Mouse (Mus musculus) MEL (cell line): ENCODE measurements around the gene Renbp. TPM values are rescaled to one million over a fixed set of nuclear protein-coding genes. Genes with fewer than 3 reads are reported as not detected.
A peak's percentile ranks its signal among the peaks of the same experiment; 100 is the strongest.

Experiments
- DNase-seq: peaks from one replicate; pipeline ENCODE4 v3.0.0; 2011; ENCODE audit warnings: low read depth, low spot score
- H3K27ac ChIP-seq: 2 replicates; pipeline ENCODE4 v1.5.1; 2012; ENCODE audit warnings: low read depth, mild to moderate bottlenecking, control low read depth, low read length, moderate library complexity; ENCODE audit not compliant: control insufficient read depth
- H3K27me3 ChIP-seq, 2 experiments: fragments of 150-350 bp in 1 of 2; sonication (generic) in 1 of 2; 2 replicates each; pipeline ENCODE4 v1.6.1; 2012; ENCODE audit warnings: low read length in 2 of 2, mild to moderate bottlenecking in 2 of 2, improper control_type of control experiment in 1 of 2, moderate library complexity in 1 of 2; ENCODE audit not compliant: insufficient read depth in 2 of 2, control insufficient read depth in 1 of 2
- H3K36me3 ChIP-seq, 2 experiments: 2 replicates each; pipeline ENCODE4 v1.6.1; 2012 to 2014; ENCODE audit warnings: low read length in 2 of 2, improper control_type of control experiment in 1 of 2, inconsistent platforms in 1 of 2, mild to moderate bottlenecking in 1 of 2; ENCODE audit not compliant: insufficient read depth in 2 of 2, control insufficient read depth in 1 of 2
- H3K4me1 ChIP-seq, 2 experiments: fragments of 150-350 bp in 1 of 2; sonication (generic) in 1 of 2; 2 replicates each; pipeline ENCODE4 v1.6.1; 2012; ENCODE audit warnings: low read length in 2 of 2, improper control_type of control experiment in 1 of 2, mild to moderate bottlenecking in 1 of 2; ENCODE audit not compliant: insufficient read depth in 2 of 2, control insufficient read depth in 1 of 2
- H3K4me3 ChIP-seq, 2 experiments: fragments of 150-350 bp in 1 of 2; sonication (generic) in 1 of 2; 2 replicates each; pipeline ENCODE4 v1.5.1; 2012; ENCODE audit warnings: low read depth in 2 of 2, low read length in 2 of 2, mild to moderate bottlenecking in 2 of 2, moderate library complexity in 2 of 2, control low read depth in 1 of 2, improper control_type of control experiment in 1 of 2; ENCODE audit not compliant: control insufficient read depth in 1 of 2, insufficient read depth in 1 of 2
- H3K79me2 ChIP-seq: 2 replicates; pipeline ENCODE4 v1.6.1; 2012; ENCODE audit warnings: mild to moderate bottlenecking, low read length, moderate library complexity; ENCODE audit not compliant: control insufficient read depth, poor library complexity, insufficient read depth
- H3K9ac ChIP-seq: 2 replicates; pipeline ENCODE4 v1.6.1; 2012; ENCODE audit warnings: low read depth, mild to moderate bottlenecking, control low read depth, low read length, moderate library complexity; ENCODE audit not compliant: control insufficient read depth, poor library complexity, severe bottlenecking
- H3K9me3 ChIP-seq: fragments of 150-350 bp; sonication (generic); replicated peaks from 2 replicates; pipeline ENCODE4 v1.6.1; 2012; ENCODE audit warnings: mild to moderate bottlenecking, low read length, improper control_type of control experiment, moderate library complexity; ENCODE audit not compliant: insufficient read depth
- BHLHE40 ChIP-seq: IDR thresholded peaks from 2 replicates; pipeline ENCODE4 v1.6.1; 2012; ENCODE audit warnings: low read depth, mild to moderate bottlenecking, inconsistent platforms, low read length, improper control_type of control experiment, borderline replicate concordance
- CHD1 ChIP-seq: IDR thresholded peaks from 2 replicates; pipeline ENCODE4 v1.6.1; 2012; ENCODE audit warnings: low read depth, mild to moderate bottlenecking, inconsistent platforms, low read length, improper control_type of control experiment
- CHD2 ChIP-seq: IDR thresholded peaks from 2 replicates; pipeline ENCODE4 v1.6.1; 2011; ENCODE audit warnings: low read length, improper control_type of control experiment
- CTCF ChIP-seq, 3 experiments: IDR thresholded peaks in 2 of 3; conservative IDR thresholded peaks in 1 of 3; 2 replicates each; pipeline ENCODE4 v1.5.1; 2011 to 2012; ENCODE audit warnings: low read length in 3 of 3, low read depth in 2 of 3, mild to moderate bottlenecking in 2 of 3, improper control_type of control experiment in 1 of 3, inconsistent platforms in 1 of 3, mixed read lengths in 1 of 3, moderate library complexity in 1 of 3; ENCODE audit not compliant: control insufficient read depth in 1 of 3, insufficient read depth in 1 of 3, poor library complexity in 1 of 3, severe bottlenecking in 1 of 3
- E2F4 ChIP-seq: IDR thresholded peaks from 2 replicates; pipeline ENCODE4 v1.6.1; 2011; ENCODE audit warnings: low read depth, low read length, improper control_type of control experiment, borderline replicate concordance
- ELF1 ChIP-seq: IDR thresholded peaks from 2 replicates; pipeline ENCODE4 v1.6.1; 2014; ENCODE audit warnings: low read depth, mild to moderate bottlenecking, inconsistent platforms, low read length, improper control_type of control experiment, moderate library complexity
- EP300 ChIP-seq, 2 experiments: IDR thresholded peaks; 2 replicates each; pipeline ENCODE4 v1.6.1; 2011; ENCODE audit warnings: improper control_type of control experiment in 2 of 2, low read length in 2 of 2, low read depth in 1 of 2, mild to moderate bottlenecking in 1 of 2
- GABPA ChIP-seq: IDR thresholded peaks from 2 replicates; pipeline ENCODE4 v1.6.1; 2012; ENCODE audit warnings: low read depth, mild to moderate bottlenecking, inconsistent platforms, low read length, improper control_type of control experiment, moderate library complexity
- HCFC1 ChIP-seq: IDR thresholded peaks from 2 replicates; pipeline ENCODE4 v1.6.1; 2012; ENCODE audit warnings: low read depth, mild to moderate bottlenecking, inconsistent platforms, low read length, improper control_type of control experiment, moderate library complexity
- KAT2A ChIP-seq: conservative IDR thresholded peaks from 2 replicates; pipeline ENCODE4 v1.6.1; 2012; ENCODE audit warnings: low read depth, low read length, improper control_type of control experiment, inconsistent platforms
- MAFK ChIP-seq: IDR thresholded peaks from 2 replicates; pipeline ENCODE4 v1.6.1; 2011; ENCODE audit warnings: low read depth, mild to moderate bottlenecking, low read length, improper control_type of control experiment, borderline replicate concordance
- MAX ChIP-seq: IDR thresholded peaks from 2 replicates; pipeline ENCODE4 v1.6.1; 2011; ENCODE audit warnings: low read length, improper control_type of control experiment
- MAZ ChIP-seq: IDR thresholded peaks from 2 replicates; pipeline ENCODE4 v1.6.1; 2012; ENCODE audit warnings: low read depth, mild to moderate bottlenecking, inconsistent platforms, low read length, improper control_type of control experiment
- MEF2A ChIP-seq: IDR thresholded peaks from 2 replicates; pipeline ENCODE4 v1.6.1; 2014; ENCODE audit warnings: low read depth, mild to moderate bottlenecking, inconsistent platforms, low read length, improper control_type of control experiment; ENCODE audit not compliant: poor library complexity, insufficient replicate concordance, severe bottlenecking; ENCODE audit errors: extremely low read depth
- MXI1 ChIP-seq: IDR thresholded peaks from 2 replicates; pipeline ENCODE4 v1.6.1; 2011; ENCODE audit warnings: mild to moderate bottlenecking, low read depth, low read length, improper control_type of control experiment
- MYB ChIP-seq: IDR thresholded peaks from 2 replicates; pipeline ENCODE4 v1.6.1; 2011; ENCODE audit warnings: mild to moderate bottlenecking, low read depth, low read length, improper control_type of control experiment
- MYC ChIP-seq: IDR thresholded peaks from 2 replicates; pipeline ENCODE4 v1.6.1; 2011; ENCODE audit warnings: low read depth, mild to moderate bottlenecking, low read length, improper control_type of control experiment, moderate library complexity
- NRF1 ChIP-seq: IDR thresholded peaks from 2 replicates; pipeline ENCODE4 v1.6.1; 2014; ENCODE audit warnings: low read depth, mild to moderate bottlenecking, inconsistent platforms, low read length, improper control_type of control experiment, moderate library complexity; ENCODE audit not compliant: poor library complexity, insufficient read depth, severe bottlenecking
- POLR2A ChIP-seq, 2 experiments: IDR thresholded peaks; 2 replicates each; pipeline ENCODE4 v1.6.1; 2011 to 2012; ENCODE audit warnings: low read length in 2 of 2, mild to moderate bottlenecking in 2 of 2, control low read depth in 1 of 2, improper control_type of control experiment in 1 of 2, low read depth in 1 of 2, moderate library complexity in 1 of 2; ENCODE audit not compliant: control insufficient read depth in 1 of 2, insufficient read depth in 1 of 2, poor library complexity in 1 of 2
- POLR2AphosphoS2 ChIP-seq: IDR thresholded peaks from 2 replicates; pipeline ENCODE4 v1.6.1; 2011; ENCODE audit warnings: low read length, improper control_type of control experiment
- POLR2AphosphoS5 ChIP-seq: IDR thresholded peaks from 2 replicates; pipeline ENCODE4 v1.6.1; 2012; ENCODE audit warnings: low read depth, borderline replicate concordance, mild to moderate bottlenecking, inconsistent platforms, low read length, moderate library complexity, mixed read lengths
- RAD21 ChIP-seq: IDR thresholded peaks from 2 replicates; pipeline ENCODE4 v1.6.1; 2011; ENCODE audit warnings: mild to moderate bottlenecking, low read depth, low read length, improper control_type of control experiment
- RCOR1 ChIP-seq: IDR thresholded peaks from 2 replicates; pipeline ENCODE4 v1.6.1; 2012; ENCODE audit warnings: low read depth, mild to moderate bottlenecking, inconsistent platforms, low read length, improper control_type of control experiment
- SIN3A ChIP-seq: IDR thresholded peaks from 2 replicates; pipeline ENCODE4 v1.6.1; 2012; ENCODE audit warnings: low read length, improper control_type of control experiment, inconsistent platforms
- TAL1 ChIP-seq: IDR thresholded peaks from 2 replicates; pipeline ENCODE4 v1.6.1; 2012; ENCODE audit warnings: mild to moderate bottlenecking, inconsistent platforms, low read length, moderate library complexity, mixed read lengths
- TBP ChIP-seq: IDR thresholded peaks from 2 replicates; pipeline ENCODE4 v1.8.0; 2011; ENCODE audit warnings: low read depth, low read length, improper control_type of control experiment
- TCF12 ChIP-seq: IDR thresholded peaks from 2 replicates; pipeline ENCODE4 v1.6.1; 2014; ENCODE audit warnings: low read depth, mild to moderate bottlenecking, inconsistent platforms, low read length, improper control_type of control experiment, moderate library complexity
- UBTF ChIP-seq: IDR thresholded peaks from 2 replicates; pipeline ENCODE4 v1.6.1; 2012; ENCODE audit warnings: low read depth, mild to moderate bottlenecking, inconsistent platforms, low read length, improper control_type of control experiment, moderate library complexity, borderline replicate concordance; ENCODE audit not compliant: insufficient read depth
- USF1 ChIP-seq: IDR thresholded peaks from 2 replicates; pipeline ENCODE4 v1.6.1; 2014; ENCODE audit warnings: low read depth, mild to moderate bottlenecking, inconsistent platforms, low read length, improper control_type of control experiment, moderate library complexity
- USF2 ChIP-seq, 2 experiments: IDR thresholded peaks; 2 replicates each; pipeline ENCODE4 v1.6.1; 2011 to 2012; ENCODE audit warnings: improper control_type of control experiment in 2 of 2, low read length in 2 of 2, borderline replicate concordance in 1 of 2, inconsistent platforms in 1 of 2, low read depth in 1 of 2, mild to moderate bottlenecking in 1 of 2; ENCODE audit not compliant: insufficient read depth in 1 of 2
- ZC3H11A ChIP-seq: IDR thresholded peaks from 2 replicates; pipeline ENCODE4 v1.6.1; 2012; ENCODE audit warnings: low read depth, mild to moderate bottlenecking, inconsistent platforms, low read length, improper control_type of control experiment
- ZMIZ1 ChIP-seq: IDR thresholded peaks from 2 replicates; pipeline ENCODE4 v1.6.1; 2012; ENCODE audit warnings: low read depth, mild to moderate bottlenecking, inconsistent platforms, low read length, improper control_type of control experiment, moderate library complexity
- ZNF384 ChIP-seq: IDR thresholded peaks from 2 replicates; pipeline ENCODE4 v1.6.1; 2012; ENCODE audit warnings: low read depth, mild to moderate bottlenecking, inconsistent platforms, low read length, improper control_type of control experiment
- polyA plus RNA-seq, 2 experiments: library from polyadenylated mRNA; stranded (reverse) in 1 of 2; unstranded in 1 of 2; fragments of >175 nt in 1 of 2; fragments of >200 nt in 1 of 2; gene quantifications; 2 replicates each; pipeline versions ENCODE4 v1.2.1 to v1.2.4; 2012; ENCODE audit warnings: low replicate concordance in 2 of 2, low read depth in 1 of 2; ENCODE audit not compliant: insufficient read length in 2 of 2, insufficient read depth in 1 of 2, missing spikeins in 1 of 2
- total RNA-seq: library from RNA; depleted of rRNA; stranded (reverse); fragments of 300-350 nt; gene quantifications from 2 replicates; pipeline ENCODE4 v1.2.3, GENCODE M21; 2012

Renbp gene
- total and polyA plus RNA-seq, 3 experiments = 22.7 to 38.0 TPM; not detected in 1

GRCm38 (mm10) chrX:73969167-73969566 is 38.5 kb upstream of the Renbp start (continued):
- no peak for TF ChIP-seq MXI1
- TF ChIP-seq MYC = no peak

DNA sequence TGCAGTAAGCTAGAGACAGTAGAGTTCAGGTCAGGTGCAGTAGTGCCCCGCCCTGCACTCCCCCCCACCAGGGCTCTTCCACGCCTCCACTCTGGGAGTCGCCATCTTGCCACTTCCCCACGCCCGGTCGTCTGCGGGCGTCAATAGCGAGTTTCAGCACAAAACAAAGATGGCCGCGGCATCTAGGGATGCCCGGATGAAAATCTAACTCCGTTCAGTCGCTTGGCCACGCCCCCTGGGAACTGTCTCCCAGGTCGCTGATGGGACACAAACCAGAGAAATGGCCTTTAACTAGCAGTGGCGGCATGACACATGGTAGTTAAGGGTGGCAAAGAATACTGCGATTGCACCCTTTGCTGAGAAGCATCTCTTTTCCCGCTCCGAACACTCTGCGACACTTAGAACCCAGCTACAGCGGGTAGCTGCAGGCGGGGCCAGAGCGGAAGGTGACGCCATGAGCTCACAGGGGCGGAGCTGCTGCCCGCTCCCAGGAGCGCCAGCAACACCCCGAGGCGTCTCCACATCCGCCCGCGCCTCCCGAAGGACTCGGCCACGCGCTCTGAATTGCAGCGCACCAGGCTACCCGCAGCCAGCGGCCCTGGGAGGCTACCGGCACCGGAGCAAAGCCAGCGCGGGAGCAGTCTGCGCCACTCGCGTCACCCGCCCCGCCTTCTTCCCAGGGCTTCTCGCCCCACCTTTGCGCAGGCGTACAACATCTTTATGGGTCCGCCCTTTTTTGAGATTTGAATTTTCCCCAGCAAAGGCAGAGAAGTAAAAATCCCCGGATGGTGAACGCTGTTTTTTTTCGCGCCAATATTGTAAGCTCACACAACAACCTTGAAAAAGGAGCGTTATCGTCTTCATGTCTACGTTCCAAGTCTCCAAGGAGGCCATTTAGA is 36.8 kb upstream of the Renbp start:
- H3K4me3 ChIP-seq = peak overlapping the region; percentile 87 to 91

More for the DNA sequence above, 36.8 kb upstream of the Renbp start:
- Histone ChIP-seq H3K36me3 (peaks cover 0 to 53% of the 10 kb centered on the region in 2 experiments; a peak in 2 of 4 replicates), H3K4me1 (peaks cover 4 to 30% of the 10 kb centered on the region in 2 experiments; a peak in 3 of 4 replicates), H3K9ac (peak overlapping the region; percentile 97), H3K27ac (peak overlapping the region; percentile 94), H3K27me3 (no peaks in the 10 kb centered on the region), H3K9me3 (no peaks in the 10 kb centered on the region), H3K79me2 (peaks cover 41% of the 10 kb centered on the region)
- TF ChIP-seq ELF1 = 0 out of 2 replicates have a peak, but pooled peaks have one; percentile 17
- TF ChIP-seq GABPA = no peak
- TF ChIP-seq HCFC1 = peak; percentile 8
- TF ChIP-seq TAL1 = no peak
- TF ChIP-seq TCF12 = no peak
- peak; percentile 71 for TF ChIP-seq NRF1
- TF ChIP-seq E2F4 = peak; percentile 93
- no peak for TF ChIP-seq MYB
- no peak for TF ChIP-seq RAD21
- no peak for TF ChIP-seq USF1
- TF ChIP-seq USF2 (IDR thresholded peaks at IDR 0.05; ENCODE audit: borderline replicate concordance in 1 of 2, insufficient read depth in 1 of 2, low read depth in 1 of 2, low read length in 2 of 2) = no peak
- no peak for TF ChIP-seq POLR2AphosphoS2
- no peak for TF ChIP-seq UBTF
- no peak for TF ChIP-seq MAFK
- TF ChIP-seq KAT2A = no peak; the same call in 1 of the 2 replicates
- TF ChIP-seq ZC3H11A = no peak
- peak; percentile 31 for TF ChIP-seq ZNF384
- no peak for TF ChIP-seq MEF2A
- TF ChIP-seq CHD1 = no peak
- TF ChIP-seq CTCF (IDR thresholded peaks at IDR 0.05 in 2 of 3, conservative IDR thresholded peaks at IDR 0.05 in 1 of 3; ENCODE audit: control insufficient read depth in 1 of 3, insufficient read depth in 1 of 3, low read depth in 2 of 3, low read length in 3 of 3, poor library complexity in 1 of 3, severe bottlenecking in 1 of 3) = no peak
- peak; percentile 12; the same call in 1 of the 2 replicates for TF ChIP-seq MAZ
- no peak; the same call in 1 of the 2 replicates for TF ChIP-seq MAX
- peak; percentile 65; the same call in 1 of the 2 replicates for TF ChIP-seq TBP
- no peak for TF ChIP-seq RCOR1
- TF ChIP-seq EP300 (IDR thresholded peaks at IDR 0.05; ENCODE audit: low read depth in 1 of 2, low read length in 2 of 2) = no peak
- TF ChIP-seq POLR2A (IDR thresholded peaks at IDR 0.05; ENCODE audit: control insufficient read depth in 1 of 2, insufficient read depth in 1 of 2, low read depth in 1 of 2, low read length in 2 of 2, poor library complexity in 1 of 2) = peak; percentile 21 to 70; a peak in 3 of 4 replicates
- no peak for TF ChIP-seq CHD2
- TF ChIP-seq POLR2AphosphoS5 = no peak
- no peak for TF ChIP-seq SIN3A
- TF ChIP-seq BHLHE40 = no peak
- 0 out of 2 replicates have a peak, but pooled peaks have one; percentile 41 for TF ChIP-seq ZMIZ1
- DNase-seq = peak; percentile 94
